Mouse (Mus musculus) heart, adult 2 months (tissue): ENCODE measurements around the gene Slc23a2. TPM values are rescaled to one million over a fixed set of nuclear protein-coding genes. Genes with fewer than 3 reads are reported as not detected.

ENCODE experiments used
- DNase-seq, 2 experiments: peaks; one replicate each; pipeline ENCODE4 v3.0.0; 2021
- H3K27ac ChIP-seq: fragments of 200-600 bp; 2 replicates; pipeline ENCODE4 v1.8.1; 2022
- H3K27me3 ChIP-seq: fragments of 200-500 bp; 2 replicates; pipeline ENCODE4 v1.6.1; 2012; ENCODE audit warnings: mild to moderate bottlenecking, low read length, inconsistent platforms, mixed read lengths; ENCODE audit not compliant: control insufficient read depth, insufficient read depth
- H3K36me3 ChIP-seq: fragments of 200-500 bp; 2 replicates; pipeline ENCODE4 v1.6.1; 2012; ENCODE audit warnings: low read length, inconsistent platforms; ENCODE audit not compliant: control insufficient read depth, insufficient read depth
- H3K4me1 ChIP-seq: fragments of 200-500 bp; 2 replicates; pipeline ENCODE4 v1.6.1; 2011; ENCODE audit warnings: low read length; ENCODE audit not compliant: control insufficient read depth, insufficient read depth
- H3K4me3 ChIP-seq: fragments of 200-600 bp; 2 replicates; pipeline ENCODE4 v1.8.1; 2022
- H3K79me2 ChIP-seq: fragments of 200-500 bp; replicated peaks from 2 replicates; pipeline ENCODE4 v1.6.1; 2012; ENCODE audit warnings: mild to moderate bottlenecking, inconsistent platforms, low read length, moderate library complexity, mixed read lengths; ENCODE audit not compliant: control insufficient read depth, insufficient read depth
- H3K9ac ChIP-seq: fragments of 200-500 bp; 2 replicates; pipeline ENCODE4 v1.6.1; 2012; ENCODE audit warnings: low read depth, mild to moderate bottlenecking, control low read depth, inconsistent platforms, low read length, mixed read lengths
- CTCF ChIP-seq: fragments of 200-600 bp; IDR thresholded peaks from 2 replicates; pipeline ENCODE4 v1.8.1; 2022; ENCODE audit warnings: antibody characterized with exemption, mild to moderate bottlenecking, moderate library complexity
- EP300 ChIP-seq: fragments of 200-500 bp; IDR thresholded peaks from 2 replicates; pipeline ENCODE4 v1.6.1; 2011; ENCODE audit warnings: low read depth, low read length, control low read depth; ENCODE audit not compliant: insufficient read depth
- POLR2A ChIP-seq: fragments of 200-500 bp; IDR thresholded peaks from 2 replicates; pipeline ENCODE4 v1.6.1; 2011; ENCODE audit warnings: mild to moderate bottlenecking, low read depth, low read length, control low read depth; ENCODE audit not compliant: insufficient read depth
- WGBS: fragments of 180-500 bp; shearing (Covaris S2); methylation state at CpG from one replicate; pipeline ENCODE4 v1.1.7; 2018; 5-methylcytosine and 5-hydroxymethylcytosine counted together
- intact Hi-C: fragments of 180-260 bp; cut with DNase I; formaldehyde crosslinking; loops from one replicate; pipeline ENCODE4 v1.15.1; 2025
- polyA plus RNA-seq: library from polyadenylated mRNA; depleted of rRNA; stranded (reverse); fragments of >200 nt; gene quantifications from 2 replicates; pipeline ENCODE4 v1.2.3, GENCODE M21; 2012
- total RNA-seq, 2 experiments: library from RNA; stranded (reverse); gene quantifications; 2 replicates each; pipeline ENCODE4 v1.2.3; 2021

Slc23a2 gene
- total and polyA plus RNA-seq, 3 experiments: 11.2 to 15.6 (median 11.8) TPM

GRCm38 (mm10) chr2:132152670-132153069 is 7.8 kb upstream of the Slc23a2 start:
- Histone ChIP-seq H3K79me2 (no peaks in the 10 kb centered on the region), H3K4me3 (no peak overlapping the region), H3K9ac (no peak overlapping the region), H3K4me1 (peaks cover 7% of the 10 kb centered on the region), H3K36me3 (peaks cover 2% of the 10 kb centered on the region; the same call in 1 of the 2 replicates), H3K27me3 (no peaks in the 10 kb centered on the region), H3K27ac (no peak overlapping the region)
- no peak for DNase-seq
- intact Hi-C loops: no loop called here
- 41% methylated on average over 5 of the region's 5 CpGs for WGBS
- TF ChIP-seq EP300 (no peak), POLR2A (no peak), CTCF (no peak)

GRCm38 (mm10) chr2:132151592-132151991 is 6.7 kb upstream of the Slc23a2 start:
- peak; percentile 49 to 60 for DNase-seq
- Histone ChIP-seq H3K27ac (peak overlapping the region; percentile 21; the same call in 1 of the 2 replicates), H3K27me3 (no peaks in the 10 kb centered on the region), H3K4me3 (no peak overlapping the region), H3K36me3 (peaks cover 2% of the 10 kb centered on the region; the same call in 1 of the 2 replicates), H3K79me2 (no peaks in the 10 kb centered on the region), H3K9ac (no peak overlapping the region), H3K4me1 (peaks cover 7% of the 10 kb centered on the region)
- 32% methylated on average over 6 of the region's 6 CpGs for WGBS
- 0 out of 2 replicates have a peak, but pooled peaks have one; percentile 21 for TF ChIP-seq EP300
- TF ChIP-seq POLR2A: 0 out of 2 replicates have a peak, but pooled peaks have one; percentile 20
- TF ChIP-seq CTCF: no peak
- intact Hi-C loops: no loop called here

GRCm38 (mm10) chr2:132150926-132151325 is 6.0 kb upstream of the Slc23a2 start:
- Histone ChIP-seq H3K4me3 (no peak overlapping the region), H3K27ac (no peak overlapping the region), H3K9ac (no peak overlapping the region), H3K27me3 (no peaks in the 10 kb centered on the region), H3K79me2 (no peaks in the 10 kb centered on the region), H3K36me3 (peaks cover 2% of the 10 kb centered on the region; the same call in 1 of the 2 replicates), H3K4me1 (peaks cover 7% of the 10 kb centered on the region)
- WGBS: 58% methylated on average over 1 of the region's 1 CpGs
- TF ChIP-seq CTCF (no peak), EP300 (no peak), POLR2A (no peak)
- intact Hi-C loops: no loop called here
- DNase-seq: no peak

- peaks cover 5% of the 10 kb centered on the region for H3K79me2 ChIP-seq
- H3K27me3 ChIP-seq: no peaks in the 10 kb centered on the region
- peaks cover 4% of the 10 kb centered on the region for H3K4me1 ChIP-seq
- no peak for DNase-seq
- H3K4me3 ChIP-seq: no peak overlapping the region
- no peak for TF ChIP-seq CTCF
- WGBS: 39% methylated on average over 4 of the region's 4 CpGs
- H3K27ac ChIP-seq: no peak overlapping the region
- peaks cover 2% of the 10 kb centered on the region; the same call in 1 of the 2 replicates for H3K36me3 ChIP-seq
- no peak overlapping the region for H3K9ac ChIP-seq
- intact Hi-C loops: loop anchor here (5.0 kb wide), 1 partner anchor 239 kb away; the partner anchor contains the start of genes Prn and Prnp
Measured at GRCm38 (mm10) chr2:132146502-132146901, 1.6 kb upstream of the Slc23a2 start.

GRCm38 (mm10) chr2:132143943-132144927 is 673 bp downstream of the Slc23a2 start:
- intact Hi-C loops: loop anchor here (5.0 kb wide), 1 partner anchor 98 kb away; no protein-coding TSS in a partner anchor
- H3K27ac ChIP-seq: peak overlapping the region; percentile 66
- 12% methylated on average over 59 of the region's 66 CpGs for WGBS
- peak overlapping the region; percentile 95 for H3K4me3 ChIP-seq
- no peaks in the 10 kb centered on the region for H3K36me3 ChIP-seq
- H3K27me3 ChIP-seq: no peaks in the 10 kb centered on the region
- DNase-seq: peak in 1 of 2 experiments; percentile 54
- peaks cover 5% of the 10 kb centered on the region for H3K79me2 ChIP-seq
- peak overlapping the region; percentile 81 for H3K9ac ChIP-seq
- peaks cover 3% of the 10 kb centered on the region for H3K4me1 ChIP-seq
- TF ChIP-seq EP300 (no peak), CTCF (no peak), POLR2A (no peak)

- intact Hi-C loops: loop anchor here (5.0 kb wide), 1 partner anchor 100 kb away; no protein-coding TSS in a partner anchor
- 92% methylated on average over 8 of the region's 8 CpGs for WGBS
- Histone ChIP-seq H3K4me1 (peaks cover 3% of the 10 kb centered on the region), H3K79me2 (peaks cover 5% of the 10 kb centered on the region), H3K27ac (no peak overlapping the region), H3K4me3 (no peak overlapping the region), H3K27me3 (no peaks in the 10 kb centered on the region), H3K36me3 (no peaks in the 10 kb centered on the region), H3K9ac (no peak overlapping the region)
- no peak for DNase-seq
- TF ChIP-seq POLR2A (no peak), EP300 (no peak), CTCF (0 out of 2 replicates have a peak, but pooled peaks have one; percentile 6)
Measured at GRCm38 (mm10) chr2:132142606-132143005, 2.3 kb downstream of the Slc23a2 start.
